Mouse (Mus musculus) liver, embryonic 18 days (tissue): ENCODE measurements around the gene Sema4b. TPM values are rescaled to one million over a fixed set of nuclear protein-coding genes. Genes with fewer than 3 reads are reported as not detected.

Experiments used
- polyA plus RNA-seq: library from polyadenylated mRNA; depleted of rRNA; stranded (reverse); fragments of >200 nt; gene quantifications from 2 replicates; pipeline ENCODE4 v1.2.3, GENCODE M21; 2012; rRNA removed

Gene Sema4b
- polyA plus RNA-seq = 4.6 TPM in 2 replicates

GRCm38 (mm10) chr7:80186531-80187296 is at the start of gene Sema4b:
Sema4b (plus strand) TSS chr7:80186841.

GRCm38 (mm10) chr7:80232489-80233029 is 45.9 kb downstream of the Sema4b start, which contains the start of the genes Cib1 and Gdpgp1:
Cib1 (minus strand) TSS chr7:80232813.
Gdpgp1 (plus strand) TSS chr7:80232865.

GRCm38 (mm10) chr7:80246148-80246721 is 59.6 kb downstream of the Sema4b start, which contains the start of gene Ttll13:
Ttll13 (plus strand) TSS chr7:80246376.

GRCm38 (mm10) chr7:80260625-80261371 is 74.2 kb downstream of the Sema4b start, which contains the start of gene Ngrn:
Ngrn (plus strand) TSS chr7:80261215.

DNA sequence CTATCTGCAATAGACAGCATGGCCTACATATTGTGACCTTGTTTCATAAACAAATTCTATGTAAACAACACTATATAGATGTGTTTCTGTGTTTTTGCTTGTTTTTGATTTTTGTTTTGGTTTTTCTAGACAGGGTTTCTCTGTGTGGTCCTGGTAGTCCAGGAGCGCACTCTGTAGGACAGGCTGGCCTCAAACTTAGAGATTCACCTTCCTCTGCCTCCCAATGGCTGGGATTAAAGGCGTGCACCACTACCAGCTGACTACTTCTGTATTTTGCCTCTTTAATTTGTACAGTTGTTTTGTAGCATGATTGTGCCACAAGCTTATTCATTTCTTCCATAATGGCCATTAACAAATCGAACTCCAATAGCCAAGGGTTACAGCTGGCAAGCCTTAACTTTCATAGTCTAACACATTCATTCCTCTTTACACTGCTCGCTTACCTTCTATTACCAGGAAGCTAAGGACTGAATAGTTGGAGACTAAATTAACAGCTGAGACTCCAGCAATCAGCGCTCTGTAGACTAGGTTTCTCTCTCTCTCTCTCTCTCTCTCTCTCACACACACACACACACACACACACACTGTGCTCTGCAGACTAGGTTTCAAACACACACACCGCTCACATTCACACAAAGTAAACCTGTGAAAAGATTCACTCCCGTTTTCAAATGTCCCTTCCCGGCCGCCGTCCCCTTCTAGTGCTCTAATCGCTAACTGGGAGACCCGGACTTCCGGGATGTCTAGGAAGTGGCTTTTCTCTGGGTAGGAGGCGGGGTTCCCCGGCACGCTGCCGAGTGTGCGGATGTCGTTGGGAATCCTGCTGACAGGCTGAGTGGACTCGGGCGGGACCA is 82.5 kb downstream of the Sema4b start, which contains the start of gene Vps33b:
Gene Vps33b (plus strand): TSS at position 753 of the 854 bp plus-strand sequence.

Other genes with a start within 250 kb of the Sema4b start
- gene Zfp710, start 162.0 kb upstream of the Sema4b start, polyA plus RNA-seq = 9.5 and 12.1 TPM in 2 replicates
- gene Idh2, start 71.4 kb upstream of the Sema4b start, polyA plus RNA-seq = 171 and 185 TPM in 2 replicates
- 40.6 and 46.2 TPM in 2 replicates for gene Cib1, start 46.0 kb downstream of the Sema4b start, polyA plus RNA-seq
- gene Gdpgp1, start 46.0 kb downstream of the Sema4b start, polyA plus RNA-seq = 0.88 and 0.94 TPM in 2 replicates
- 0.23 and 0.31 TPM in 2 replicates for gene Ttll13, start 59.5 kb downstream of the Sema4b start, polyA plus RNA-seq
- 21.6 and 24.3 TPM in 2 replicates for gene Ngrn, start 74.4 kb downstream of the Sema4b start, polyA plus RNA-seq
- 5.3 and 5.8 TPM in 2 replicates for gene Vps33b, start 82.8 kb downstream of the Sema4b start, polyA plus RNA-seq
- gene Prc1, start 107.6 kb downstream of the Sema4b start, polyA plus RNA-seq = 38.5 and 42.6 TPM in 2 replicates
- 4.3 TPM in 2 replicates for gene Rccd1, start 137.6 kb downstream of the Sema4b start, polyA plus RNA-seq
- 8.7 and 9.3 TPM in 2 replicates for gene Unc45a, start 154.2 kb downstream of the Sema4b start, polyA plus RNA-seq
- 8.4 and 8.9 TPM in 2 replicates for gene Hddc3, start 156.3 kb downstream of the Sema4b start, polyA plus RNA-seq
- gene Man2a2, start 184.5 kb downstream of the Sema4b start, polyA plus RNA-seq = 8.5 and 10.6 TPM in 2 replicates
- gene Fes, start 201.1 kb downstream of the Sema4b start, polyA plus RNA-seq = 17.6 and 24.7 TPM in 2 replicates
- 22.4 and 27.7 TPM in 2 replicates for gene Furin, start 218.6 kb downstream of the Sema4b start, polyA plus RNA-seq